Mouse (Mus musculus) midbrain, embryonic 11.5 days (tissue): ENCODE results near the gene Fn3krp. TPM values are rescaled to one million over a fixed set of nuclear protein-coding genes. Genes with fewer than 3 reads are reported as not detected.

Experiments used
- ATAC-seq: fragments of 200-750 bp; cut with Nextera tagmentation; 2 replicates; pipeline ENCODE4 v1.8.0; 2017; ENCODE audit warnings: moderate TSS enrichment, moderate library complexity; ENCODE audit not compliant: low FRiP score
- DNase-seq: peaks from one replicate; pipeline ENCODE4 v3.0.0; 2015; ENCODE audit warnings: low spot score; ENCODE audit errors: missing footprints
- H3K27ac ChIP-seq: fragments of 300-500 bp; sonication (generic); 2 replicates; pipeline ENCODE4 v1.5.1; 2014; ENCODE audit warnings: low read depth, low read length
- H3K27me3 ChIP-seq: fragments of 300-500 bp; sonication (generic); 2 replicates; pipeline ENCODE4 v1.6.1; 2014; ENCODE audit warnings: mild to moderate bottlenecking, low read length, moderate library complexity, mixed read lengths; ENCODE audit not compliant: control insufficient read depth, insufficient read depth
- H3K36me3 ChIP-seq: fragments of 300-500 bp; sonication (generic); 2 replicates; pipeline ENCODE4 v1.6.1; 2014; ENCODE audit warnings: mild to moderate bottlenecking, low read length, moderate library complexity, mixed read lengths; ENCODE audit not compliant: control insufficient read depth, insufficient read depth
- H3K4me1 ChIP-seq: fragments of 300-500 bp; sonication (generic); 2 replicates; pipeline ENCODE4 v1.6.1; 2014; ENCODE audit warnings: low read length; ENCODE audit not compliant: control insufficient read depth, insufficient read depth
- H3K4me2 ChIP-seq: fragments of 300-500 bp; sonication (generic); 2 replicates; pipeline ENCODE4 v1.6.1; 2014; ENCODE audit warnings: mild to moderate bottlenecking, moderate library complexity
- H3K4me3 ChIP-seq: fragments of 300-500 bp; sonication (generic); 2 replicates; pipeline ENCODE4 v1.5.1; 2014; ENCODE audit warnings: low read depth, low read length
- H3K9ac ChIP-seq: fragments of 300-500 bp; sonication (generic); 2 replicates; pipeline ENCODE4 v1.6.1; 2014; ENCODE audit warnings: low read length
- H3K9me3 ChIP-seq: fragments of 300-500 bp; sonication (generic); 2 replicates; pipeline ENCODE4 v1.6.1; 2016; ENCODE audit warnings: low read length; ENCODE audit not compliant: control insufficient read depth
- WGBS: fragments of 180-500 bp; shearing (Covaris S2); extraction: QIAGEN DNeasy Blood & Tissue Kit; methylation state at CpG from one replicate; pipeline ENCODE4 v1.1.7; 2014; 5-methylcytosine and 5-hydroxymethylcytosine counted together
- polyA plus RNA-seq: library from polyadenylated mRNA; unstranded; fragments of >200 nt; fragmentation: Nextera tagmentation; extraction: Ambion mirVana; gene quantifications from 2 replicates; pipeline ENCODE4 v1.2.1, GENCODE M21; 2014

The Fn3krp gene
- polyA plus RNA-seq, 1 experiment from 2014 or later: 8.6 TPM

DNA sequence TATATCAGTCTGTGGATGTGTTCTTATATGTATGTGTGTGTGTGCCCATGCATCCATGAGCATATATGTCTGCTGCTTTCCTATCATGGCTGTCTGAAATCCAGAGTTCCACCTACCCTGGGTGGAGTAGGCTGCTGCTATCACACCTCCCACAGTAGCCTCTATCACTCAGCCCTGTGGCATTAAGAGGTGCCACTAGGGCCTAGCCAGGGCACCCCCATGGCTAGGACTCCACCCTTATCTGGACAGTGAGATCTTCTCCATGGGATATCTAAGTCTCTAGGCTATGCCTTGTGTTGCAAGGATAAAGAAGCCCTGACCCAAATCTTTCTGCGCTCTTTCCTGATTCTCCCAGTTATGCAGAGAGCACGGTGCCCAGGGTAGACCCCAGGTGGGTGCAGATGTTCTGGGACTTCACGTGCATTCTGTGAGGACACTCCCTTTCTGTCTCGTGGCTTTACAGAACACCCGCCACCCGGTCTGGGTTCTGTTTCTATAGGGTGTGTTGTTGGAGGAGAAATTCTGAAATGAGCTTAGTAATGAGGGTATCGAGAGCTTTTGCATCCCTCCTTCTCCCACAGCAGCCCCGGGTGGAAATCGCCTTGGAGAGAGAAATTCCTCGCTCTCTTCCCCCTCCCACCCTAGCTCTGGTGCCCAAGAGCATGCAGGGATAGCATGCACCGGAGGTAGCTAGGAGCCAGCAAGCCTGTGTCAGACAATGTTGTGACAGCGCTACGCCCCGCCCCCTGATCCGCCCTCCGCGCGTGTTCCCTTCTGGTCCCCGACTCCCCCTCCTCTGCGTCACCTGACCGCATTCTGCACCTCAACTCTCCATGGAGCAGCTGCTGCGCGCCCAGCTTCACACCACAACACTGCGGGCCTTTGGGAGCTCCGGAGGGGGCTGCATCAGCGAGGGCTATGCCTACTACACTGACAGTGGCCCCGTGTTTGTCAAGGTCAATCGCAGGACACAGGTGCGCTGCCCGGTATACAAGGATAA is 13.3 kb downstream of the Fn3krp start, which contains the start of gene Fn3k:
Gene Fn3k (plus strand): TSS at position 758 of the 1,000 bp plus-strand sequence.
- Histone ChIP-seq H3K36me3 (no peaks in the 10 kb centered on the region), H3K27ac (no peak within 1 kb of the TSS), H3K9ac (peak within 1 kb of the TSS; percentile 50), H3K27me3 (no peaks in the 10 kb centered on the region), H3K4me3 (peak within 1 kb of the TSS; percentile 25), H3K9me3 (no peaks in the 10 kb centered on the region), H3K4me2 (peak within 1 kb of the TSS; percentile 54), H3K4me1 (peaks cover 4% of the 10 kb centered on the region; the same call in 1 of the 2 replicates)
- DNase-seq (peak; percentile 94), ATAC-seq (peak; percentile 93)
- 10% methylated on average over 30 of the region's 30 CpGs for WGBS

GRCm38 (mm10) chr11:121437236-121437635 is 16.0 kb downstream of the Fn3krp start:
- ATAC-seq (no peak), DNase-seq (no peak)
- peaks cover 4% of the 10 kb centered on the region; the same call in 1 of the 2 replicates for H3K4me1 ChIP-seq
- no peak overlapping the region for H3K4me2 ChIP-seq
- H3K27ac ChIP-seq: no peak overlapping the region
- H3K4me3 ChIP-seq: no peak overlapping the region
- WGBS: 76% methylated on average over 5 of the region's 5 CpGs
- no peaks in the 10 kb centered on the region for H3K36me3 ChIP-seq
- no peak overlapping the region for H3K9ac ChIP-seq
- H3K27me3 ChIP-seq: no peaks in the 10 kb centered on the region
- no peaks in the 10 kb centered on the region for H3K9me3 ChIP-seq

- ATAC-seq: no peak
- no peak overlapping the region for H3K4me3 ChIP-seq
- no peak for DNase-seq
- no peaks in the 10 kb centered on the region for H3K9me3 ChIP-seq
- no peaks in the 10 kb centered on the region for H3K36me3 ChIP-seq
- no peak overlapping the region for H3K27ac ChIP-seq
- no peaks in the 10 kb centered on the region for H3K27me3 ChIP-seq
- H3K4me2 ChIP-seq: no peak overlapping the region
- no peaks in the 10 kb centered on the region; the same call in 1 of the 2 replicates for H3K4me1 ChIP-seq
- no peak overlapping the region for H3K9ac ChIP-seq
- WGBS: 72% methylated on average over 5 of the region's 5 CpGs
Measured at GRCm38 (mm10) chr11:121439686-121440292, 18.6 kb downstream of the Fn3krp start.

DNA sequence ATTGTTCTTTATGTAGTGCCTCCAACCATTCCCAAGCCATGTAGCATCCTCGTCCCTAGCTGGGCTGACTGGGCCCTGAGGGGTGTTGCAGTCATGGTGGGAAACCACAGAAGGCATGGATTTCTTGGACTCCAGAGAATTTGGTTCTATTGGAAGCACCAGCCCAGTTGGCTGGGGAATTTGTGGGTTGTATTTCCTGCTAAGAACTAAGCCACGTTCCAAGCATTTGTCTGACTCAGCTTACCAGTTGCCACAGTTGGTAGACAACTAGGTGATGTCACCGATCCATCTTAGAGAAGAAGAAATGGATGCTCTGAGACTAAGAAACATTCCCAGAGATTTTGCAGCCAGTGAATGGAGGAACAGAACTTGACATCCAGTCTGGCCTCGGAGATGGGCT is 20.5 kb downstream of the Fn3krp start:
- no peak for ATAC-seq
- 88% methylated on average over 4 of the region's 4 CpGs for WGBS
- H3K27ac ChIP-seq: no peak overlapping the region
- DNase-seq: no peak
- no peak overlapping the region for H3K4me2 ChIP-seq
- no peaks in the 10 kb centered on the region for H3K27me3 ChIP-seq
- no peak overlapping the region for H3K9ac ChIP-seq
- no peaks in the 10 kb centered on the region for H3K36me3 ChIP-seq
- no peaks in the 10 kb centered on the region for H3K4me1 ChIP-seq
- no peaks in the 10 kb centered on the region for H3K9me3 ChIP-seq
- H3K4me3 ChIP-seq: no peak overlapping the region

- DNase-seq: no peak
- Histone ChIP-seq H3K9me3 (no peaks in the 10 kb centered on the region), H3K9ac (no peak overlapping the region), H3K27ac (no peak overlapping the region), H3K36me3 (no peaks in the 10 kb centered on the region), H3K4me2 (no peak overlapping the region), H3K27me3 (no peaks in the 10 kb centered on the region), H3K4me1 (no peaks in the 10 kb centered on the region), H3K4me3 (no peak overlapping the region)
- no peak for ATAC-seq
- WGBS: 71% methylated on average over 2 of the region's 2 CpGs
Measured at GRCm38 (mm10) chr11:121442076-121442475, 20.9 kb downstream of the Fn3krp start.

DNA sequence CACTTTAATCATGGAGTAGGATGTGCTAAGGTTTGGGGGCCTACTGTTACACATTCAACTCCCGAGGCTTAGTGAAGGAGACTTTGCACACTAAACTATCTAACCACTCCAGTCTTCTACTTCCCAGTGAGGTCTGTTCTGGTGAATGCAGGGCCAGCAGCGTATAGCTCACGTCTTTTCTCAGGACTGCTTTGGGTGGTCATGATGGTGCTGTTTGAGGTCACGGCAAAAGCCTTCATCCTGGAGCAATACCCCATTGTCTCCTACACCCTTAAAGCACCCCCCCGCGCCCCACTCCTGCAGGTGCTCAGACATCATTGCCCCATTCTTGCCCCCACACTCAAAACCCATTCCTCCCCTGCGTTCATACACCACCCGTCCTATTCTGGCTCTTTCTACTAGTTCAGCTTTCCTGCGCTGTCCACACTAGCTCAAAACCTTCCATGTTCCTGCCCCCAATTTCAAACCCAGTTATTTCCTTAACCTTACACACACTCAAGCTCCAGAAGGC is 30.1 kb downstream of the Fn3krp start:
- H3K36me3 ChIP-seq: no peaks in the 10 kb centered on the region
- ATAC-seq (no peak; the same call in 1 of the 2 replicates), DNase-seq (peak; percentile 83)
- peak overlapping the region; percentile 14; the same call in 1 of the 2 replicates for H3K27ac ChIP-seq
- H3K4me1 ChIP-seq: peaks cover 14% of the 10 kb centered on the region
- peak overlapping the region; percentile 79 for H3K9ac ChIP-seq
- H3K9me3 ChIP-seq: no peaks in the 10 kb centered on the region
- H3K4me3 ChIP-seq: peak overlapping the region; percentile 92
- WGBS: 18% methylated on average over 9 of the region's 9 CpGs
- no peaks in the 10 kb centered on the region for H3K27me3 ChIP-seq
- H3K4me2 ChIP-seq: peak overlapping the region; percentile 79

GRCm38 (mm10) chr11:121451753-121452635 is 30.8 kb downstream of the Fn3krp start, which contains the start of gene Tbcd:
Gene Tbcd, plus strand, starts transcription at chr11:121451949.
- Histone ChIP-seq H3K27me3 (no peaks in the 10 kb centered on the region), H3K4me2 (peak within 1 kb of the TSS; percentile 79), H3K27ac (peak within 1 kb of the TSS; percentile 25), H3K4me3 (peak within 1 kb of the TSS; percentile 92), H3K4me1 (peaks cover 14% of the 10 kb centered on the region), H3K36me3 (no peaks in the 10 kb centered on the region), H3K9ac (peak within 1 kb of the TSS; percentile 79), H3K9me3 (no peaks in the 10 kb centered on the region)
- peak; percentile 96 for ATAC-seq
- WGBS: under 1% methylated on average over 58 of the region's 58 CpGs
- peak; percentile 100 for DNase-seq

DNA sequence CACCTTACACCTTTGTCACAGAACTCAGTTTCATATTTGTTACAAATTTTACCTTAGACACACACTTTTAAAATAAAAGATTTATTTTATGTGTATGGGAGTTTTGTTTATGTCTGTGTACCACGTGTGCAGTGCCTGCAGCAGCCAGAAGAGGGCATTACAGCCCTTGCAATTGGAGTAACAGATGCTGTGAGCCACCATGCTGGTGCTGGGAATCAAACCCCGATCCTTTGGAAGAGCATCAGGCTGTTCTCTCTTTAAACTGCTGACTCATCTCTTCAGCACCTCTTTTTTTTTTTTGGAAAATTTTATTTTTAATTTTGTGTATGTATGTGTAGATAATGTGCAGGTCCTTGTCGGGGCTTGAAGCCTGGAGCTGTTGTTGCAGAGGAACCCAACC is 36.7 kb downstream of the Fn3krp start:
- WGBS: 94% methylated on average over 3 of the region's 3 CpGs
- DNase-seq (no peak), ATAC-seq (no peak)
- Histone ChIP-seq H3K27me3 (no peaks in the 10 kb centered on the region), H3K27ac (no peak overlapping the region), H3K4me3 (no peak overlapping the region), H3K9me3 (peaks cover 3% of the 10 kb centered on the region; the same call in 1 of the 2 replicates), H3K36me3 (peaks cover 14% of the 10 kb centered on the region), H3K4me2 (no peak overlapping the region), H3K4me1 (peaks cover 6% of the 10 kb centered on the region), H3K9ac (no peak overlapping the region)
